Mouse (Mus musculus): ENCODE measurements around the gene Ankrd24.

GRCm38 (mm10) chr10:81633253-81634099 lies 5.1 kb downstream of the Ankrd24 start:
- TF ChIP-seq GATA1 (IDR thresholded peaks at IDR 0.05; ENCODE audit: borderline replicate concordance, low read length) (no peak), FLI1 (IDR thresholded peaks at IDR 0.05; ENCODE audit: low read length) (no peak)

All from megakaryocyte, embryonic 14.5 days (primary cell).